Mouse (Mus musculus): ENCODE measurements around the gene Csf2rb. TPM values are rescaled to one million over a fixed set of nuclear protein-coding genes. Genes with fewer than 3 reads are reported as not detected.

Csf2rb gene
- polyA plus RNA-seq, 1 experiment from 2014 or later, result 2.2 TPM

GRCm38 (mm10) chr15:78367811-78368210 lies 42.3 kb downstream of the Csf2rb start:
- H3K27ac ChIP-seq (replicated peaks), result no peak overlapping the region
- 70% methylated on average over 3 of the region's 3 CpGs for WGBS
- no peaks in the 10 kb centered on the region; the same call in 1 of the 2 replicates for H3K4me1 ChIP-seq
- no peak for DNase-seq (ENCODE audit: low spot score)
- H3K9me3 ChIP-seq, result no peaks in the 10 kb centered on the region
- no peaks in the 10 kb centered on the region for H3K36me3 ChIP-seq (replicated peaks)
- peaks cover 28% of the 10 kb centered on the region for H3K27me3 ChIP-seq (replicated peaks; ENCODE audit: low read depth, poor library complexity, severe bottlenecking)
- H3K4me3 ChIP-seq, result no peak overlapping the region

DNA sequence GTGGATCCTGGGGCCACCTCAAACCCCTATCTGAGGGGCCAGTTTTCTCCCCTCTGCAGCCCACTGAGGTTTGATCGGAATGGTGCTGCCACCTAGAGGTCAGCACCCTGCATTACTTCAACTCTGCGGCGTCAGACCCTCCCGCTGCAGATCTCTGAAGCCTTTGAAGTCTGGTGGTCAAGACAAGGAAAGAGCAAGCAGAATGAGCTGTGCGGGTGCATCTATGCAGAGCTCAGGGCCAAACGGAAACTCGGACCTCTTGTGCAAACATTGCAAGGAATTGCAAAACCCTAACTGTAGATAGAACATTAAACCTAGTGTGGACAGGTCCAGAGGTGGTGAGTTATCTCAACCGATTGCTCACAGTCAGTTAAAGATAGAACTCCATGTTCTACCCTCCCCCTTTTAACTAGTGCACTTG lies 43.4 kb downstream of the Csf2rb start:
- WGBS, result 12% methylated on average over 8 of the region's 8 CpGs
- peak; percentile 64 for DNase-seq (ENCODE audit: low spot score)
- no peaks in the 10 kb centered on the region; the same call in 1 of the 2 replicates for H3K4me1 ChIP-seq

GRCm38 (mm10) chr15:78369641-78370040 lies 44.1 kb downstream of the Csf2rb start:
- 70% methylated on average over 1 of the region's 1 CpGs for WGBS

More for the DNA sequence above, 43.4 kb downstream of the Csf2rb start:
- H3K36me3 ChIP-seq (replicated peaks), result no peaks in the 10 kb centered on the region
- peaks cover 28% of the 10 kb centered on the region for H3K27me3 ChIP-seq (replicated peaks; ENCODE audit: low read depth, poor library complexity, severe bottlenecking)
- no peaks in the 10 kb centered on the region for H3K9me3 ChIP-seq
- H3K4me3 ChIP-seq, result no peak overlapping the region
- H3K27ac ChIP-seq (replicated peaks), result no peak overlapping the region

DNA sequence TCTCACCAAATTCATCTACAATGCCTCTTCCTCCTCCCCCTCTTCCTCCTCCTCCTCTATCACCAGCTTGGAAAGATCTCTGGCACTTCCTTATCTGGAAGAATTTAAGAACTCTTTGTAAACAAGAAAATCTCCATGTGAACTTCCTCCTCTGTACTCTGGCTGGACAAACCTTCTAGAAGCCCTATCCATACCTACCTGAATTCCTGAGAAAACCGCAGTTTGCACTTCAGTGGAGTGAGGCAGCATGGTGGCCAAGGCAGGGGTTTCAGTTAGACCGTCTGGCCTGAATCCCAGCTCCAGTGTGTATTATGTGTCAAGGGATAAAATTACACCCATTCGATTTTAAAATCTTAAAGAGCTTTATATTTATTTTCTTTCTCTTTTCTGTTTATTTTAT lies 47.2 kb downstream of the Csf2rb start:
- no peak for DNase-seq (ENCODE audit: low spot score)
- peaks cover 22% of the 10 kb centered on the region for H3K27me3 ChIP-seq (replicated peaks; ENCODE audit: low read depth, poor library complexity, severe bottlenecking)
- 75% methylated on average over 3 of the region's 3 CpGs for WGBS

More at GRCm38 (mm10) chr15:78369641-78370040, 44.1 kb downstream of the Csf2rb start:
- Histone ChIP-seq H3K27me3 (replicated peaks; ENCODE audit: low read depth, poor library complexity, severe bottlenecking) (peaks cover 28% of the 10 kb centered on the region), H3K27ac (replicated peaks) (no peak overlapping the region), H3K36me3 (replicated peaks) (no peaks in the 10 kb centered on the region), H3K9me3 (no peaks in the 10 kb centered on the region), H3K4me1 (peaks cover 4% of the 10 kb centered on the region; the same call in 1 of the 2 replicates), H3K4me3 (no peak overlapping the region)
- DNase-seq (ENCODE audit: low spot score), result no peak

DNA sequence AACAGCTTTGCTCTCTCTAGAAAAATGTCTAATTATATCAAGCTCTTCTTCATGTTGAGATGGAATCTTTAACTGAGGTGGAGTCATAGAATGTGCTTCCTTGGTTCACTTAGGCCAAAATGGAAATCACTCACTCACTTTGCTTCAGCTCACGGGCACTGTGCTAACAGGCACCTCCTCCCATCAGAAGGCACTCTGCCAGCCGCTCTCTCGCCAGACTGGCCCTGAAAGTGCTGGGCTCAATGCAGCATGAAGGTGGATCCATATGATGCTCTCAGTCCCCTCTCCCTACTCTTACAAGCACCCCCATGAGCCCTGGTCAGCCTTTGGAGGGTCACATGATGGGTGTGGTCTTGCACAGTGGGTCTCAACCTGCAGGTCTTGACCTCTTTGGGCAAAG lies 48.7 kb downstream of the Csf2rb start:
- Histone ChIP-seq H3K27ac (replicated peaks) (no peak overlapping the region), H3K4me1 (peaks cover 7% of the 10 kb centered on the region), H3K4me3 (no peak overlapping the region), H3K36me3 (replicated peaks) (no peaks in the 10 kb centered on the region), H3K27me3 (replicated peaks; ENCODE audit: low read depth, poor library complexity, severe bottlenecking) (peaks cover 13% of the 10 kb centered on the region), H3K9me3 (no peaks in the 10 kb centered on the region)
- no peak for DNase-seq (ENCODE audit: low spot score)
- whole genome bisulfite sequencing, result 86% methylated on average over 3 of the region's 3 CpGs

More for the DNA sequence above, 47.2 kb downstream of the Csf2rb start:
- Histone ChIP-seq H3K9me3 (no peaks in the 10 kb centered on the region), H3K36me3 (replicated peaks) (no peaks in the 10 kb centered on the region), H3K4me1 (peaks cover 7% of the 10 kb centered on the region), H3K4me3 (no peak overlapping the region), H3K27ac (replicated peaks) (no peak overlapping the region)

DNA sequence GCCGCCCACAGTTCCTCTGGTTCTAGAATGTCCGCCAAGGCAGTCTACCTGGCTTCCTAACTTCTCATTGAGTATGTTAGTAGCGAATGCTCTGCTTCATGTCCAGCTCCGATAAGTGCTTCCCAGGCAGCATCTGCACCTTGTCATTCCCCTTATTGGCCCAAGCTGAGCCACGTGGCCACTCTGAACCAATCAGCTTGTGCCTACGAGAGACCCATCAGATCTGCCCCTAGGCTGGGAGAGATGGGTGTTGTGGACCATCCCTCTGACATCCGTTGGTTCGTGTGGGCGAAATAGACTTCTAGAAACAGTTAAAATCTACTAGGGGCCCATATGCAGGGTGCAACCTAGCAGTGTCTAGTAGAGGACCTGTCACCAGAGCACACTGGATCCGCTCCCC lies 52.3 kb downstream of the Csf2rb start:
- no peaks in the 10 kb centered on the region for H3K27me3 ChIP-seq (replicated peaks; ENCODE audit: low read depth, poor library complexity, severe bottlenecking)
- no peak overlapping the region for H3K27ac ChIP-seq (replicated peaks)
- no peaks in the 10 kb centered on the region for H3K9me3 ChIP-seq
- H3K4me1 ChIP-seq, result peaks cover 7% of the 10 kb centered on the region
- no peaks in the 10 kb centered on the region for H3K36me3 ChIP-seq (replicated peaks)
- H3K4me3 ChIP-seq, result no peak overlapping the region
- 86% methylated on average over 10 of the region's 10 CpGs for WGBS
- DNase-seq (ENCODE audit: low spot score), result no peak

DNA sequence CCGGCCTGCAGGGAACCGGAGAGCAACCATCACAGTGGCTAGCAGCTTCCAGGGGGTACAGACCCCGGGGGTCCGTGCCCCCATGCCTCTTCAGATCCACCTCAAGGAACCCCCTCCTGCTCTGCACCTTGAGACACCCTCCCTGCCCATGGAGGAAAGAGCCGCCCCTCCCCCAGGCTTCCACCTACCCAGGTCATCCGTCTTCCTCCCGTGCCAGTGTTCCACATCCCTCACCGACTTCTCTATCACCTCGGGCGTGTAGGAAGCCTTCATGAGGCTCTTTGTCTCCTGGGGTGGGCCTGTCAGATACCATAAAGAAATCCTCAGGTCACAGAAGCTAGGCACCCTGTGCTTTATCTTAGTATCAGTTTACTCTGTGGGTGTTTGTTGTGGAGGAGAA lies 53.0 kb downstream of the Csf2rb start:
- Histone ChIP-seq H3K9me3 (no peaks in the 10 kb centered on the region), H3K4me3 (no peak overlapping the region), H3K4me1 (peaks cover 7% of the 10 kb centered on the region), H3K27me3 (replicated peaks; ENCODE audit: low read depth, poor library complexity, severe bottlenecking) (no peaks in the 10 kb centered on the region), H3K36me3 (replicated peaks) (no peaks in the 10 kb centered on the region), H3K27ac (replicated peaks) (no peak overlapping the region)
- WGBS, result 89% methylated on average over 10 of the region's 10 CpGs
- DNase-seq (ENCODE audit: low spot score), result no peak

DNA sequence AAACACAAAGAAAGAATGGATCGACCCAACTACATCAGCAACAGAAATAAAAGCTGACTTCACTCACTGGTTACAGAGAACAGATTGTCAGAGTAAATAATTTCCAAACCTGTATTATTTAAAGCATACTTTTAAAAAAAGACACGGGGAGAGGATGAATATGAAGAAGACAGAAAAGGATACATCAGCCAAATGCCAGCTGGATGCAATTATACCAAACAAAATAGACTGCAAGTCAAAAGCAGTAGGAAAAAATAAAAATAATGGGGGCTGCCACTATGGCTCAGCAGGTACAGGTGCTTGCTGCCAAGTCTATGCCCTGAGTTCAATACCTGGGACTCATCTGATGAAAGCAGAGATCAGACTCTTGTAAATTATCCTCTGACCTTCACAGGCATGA lies 54.7 kb downstream of the Csf2rb start:
- no peak for DNase-seq (ENCODE audit: low spot score)
- H3K9me3 ChIP-seq, result no peaks in the 10 kb centered on the region
- 81% methylated on average over 2 of the region's 2 CpGs for WGBS
- no peaks in the 10 kb centered on the region for H3K27me3 ChIP-seq (replicated peaks; ENCODE audit: low read depth, poor library complexity, severe bottlenecking)
- H3K4me1 ChIP-seq, result no peaks in the 10 kb centered on the region; the same call in 1 of the 2 replicates
- no peaks in the 10 kb centered on the region for H3K36me3 ChIP-seq (replicated peaks)
- no peak overlapping the region for H3K27ac ChIP-seq (replicated peaks)
- H3K4me3 ChIP-seq, result no peak overlapping the region

- 68% methylated on average over 4 of the region's 4 CpGs for WGBS
- DNase-seq (ENCODE audit: low spot score), result no peak
- Histone ChIP-seq H3K4me3 (no peak overlapping the region), H3K27ac (replicated peaks) (no peak overlapping the region), H3K27me3 (replicated peaks; ENCODE audit: low read depth, poor library complexity, severe bottlenecking) (no peaks in the 10 kb centered on the region), H3K36me3 (replicated peaks) (no peaks in the 10 kb centered on the region), H3K4me1 (no peaks in the 10 kb centered on the region; the same call in 1 of the 2 replicates), H3K9me3 (no peaks in the 10 kb centered on the region)
Observed at GRCm38 (mm10) chr15:78380741-78381140, 55.2 kb downstream of the Csf2rb start.

DNA sequence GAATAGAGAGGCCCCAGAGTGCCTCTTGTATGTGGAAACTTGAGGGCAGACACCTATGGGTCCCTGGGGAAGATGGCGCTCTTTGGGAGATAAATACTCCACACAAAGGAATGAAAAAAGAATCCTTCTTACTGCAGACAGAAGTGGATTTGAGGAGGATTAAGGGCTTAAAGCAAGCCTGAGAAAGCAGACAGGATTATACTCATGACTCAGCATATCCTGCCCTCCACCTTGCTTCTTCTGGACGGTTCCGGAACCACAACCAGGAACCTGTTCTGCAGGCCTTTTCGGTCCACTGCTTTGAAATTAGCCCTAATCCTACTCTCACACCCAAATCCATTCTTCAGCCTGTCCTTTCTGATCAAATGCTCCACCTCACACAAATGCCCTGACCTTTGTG lies 56.6 kb downstream of the Csf2rb start:
- Histone ChIP-seq H3K27me3 (replicated peaks; ENCODE audit: low read depth, poor library complexity, severe bottlenecking) (no peaks in the 10 kb centered on the region), H3K4me1 (no peaks in the 10 kb centered on the region; the same call in 1 of the 2 replicates), H3K4me3 (no peak overlapping the region), H3K27ac (replicated peaks) (no peak overlapping the region), H3K9me3 (no peaks in the 10 kb centered on the region), H3K36me3 (replicated peaks) (no peaks in the 10 kb centered on the region)
- no peak for DNase-seq (ENCODE audit: low spot score)
- WGBS, result 83% methylated on average over 4 of the region's 4 CpGs

DNA sequence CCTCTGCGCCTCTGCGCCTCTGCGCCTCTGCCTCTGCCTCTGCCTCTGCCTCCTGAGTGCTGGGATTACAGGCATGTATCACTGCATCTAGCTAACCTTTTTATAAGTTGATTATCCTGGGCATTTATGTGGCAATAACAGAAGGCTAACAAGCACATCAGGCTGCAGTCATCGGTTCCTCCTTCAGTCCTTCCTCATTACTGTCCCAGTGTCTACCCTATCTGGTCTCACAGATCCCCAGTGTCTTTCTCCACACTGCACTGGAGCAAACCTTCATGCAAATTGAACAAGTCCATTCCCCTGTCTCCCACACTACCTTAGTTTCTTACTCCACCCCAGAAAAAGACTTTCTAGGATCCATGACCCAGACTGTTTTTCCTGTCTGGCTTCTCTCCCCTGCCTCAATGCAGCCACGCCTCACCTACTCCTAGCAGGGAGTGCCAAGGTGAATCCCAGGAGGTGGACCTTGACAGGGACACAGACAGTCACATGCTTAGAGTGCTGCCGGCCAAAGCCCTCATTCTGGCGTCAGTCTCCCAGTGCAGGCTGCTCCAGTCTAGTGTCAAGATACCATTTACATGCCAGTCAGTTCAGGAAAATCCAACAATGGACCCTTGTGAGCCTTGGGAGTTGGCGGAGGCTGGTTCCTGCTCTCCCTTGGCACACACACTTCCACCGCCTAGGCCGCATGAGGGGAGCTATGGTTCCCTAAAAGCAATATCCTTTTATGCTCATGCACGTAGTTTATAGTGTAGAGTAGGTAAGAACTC lies 58.1 kb downstream of the Csf2rb start:
- H3K27me3 ChIP-seq (replicated peaks; ENCODE audit: low read depth, poor library complexity, severe bottlenecking), result no peaks in the 10 kb centered on the region
- no peaks in the 10 kb centered on the region for H3K9me3 ChIP-seq
- H3K27ac ChIP-seq (replicated peaks), result no peak overlapping the region
- no peak overlapping the region for H3K4me3 ChIP-seq
- 73% methylated on average over 11 of the region's 11 CpGs for WGBS
- no peaks in the 10 kb centered on the region for H3K36me3 ChIP-seq (replicated peaks)
- no peaks in the 10 kb centered on the region; the same call in 1 of the 2 replicates for H3K4me1 ChIP-seq
- DNase-seq (ENCODE audit: low spot score), result no peak

DNA sequence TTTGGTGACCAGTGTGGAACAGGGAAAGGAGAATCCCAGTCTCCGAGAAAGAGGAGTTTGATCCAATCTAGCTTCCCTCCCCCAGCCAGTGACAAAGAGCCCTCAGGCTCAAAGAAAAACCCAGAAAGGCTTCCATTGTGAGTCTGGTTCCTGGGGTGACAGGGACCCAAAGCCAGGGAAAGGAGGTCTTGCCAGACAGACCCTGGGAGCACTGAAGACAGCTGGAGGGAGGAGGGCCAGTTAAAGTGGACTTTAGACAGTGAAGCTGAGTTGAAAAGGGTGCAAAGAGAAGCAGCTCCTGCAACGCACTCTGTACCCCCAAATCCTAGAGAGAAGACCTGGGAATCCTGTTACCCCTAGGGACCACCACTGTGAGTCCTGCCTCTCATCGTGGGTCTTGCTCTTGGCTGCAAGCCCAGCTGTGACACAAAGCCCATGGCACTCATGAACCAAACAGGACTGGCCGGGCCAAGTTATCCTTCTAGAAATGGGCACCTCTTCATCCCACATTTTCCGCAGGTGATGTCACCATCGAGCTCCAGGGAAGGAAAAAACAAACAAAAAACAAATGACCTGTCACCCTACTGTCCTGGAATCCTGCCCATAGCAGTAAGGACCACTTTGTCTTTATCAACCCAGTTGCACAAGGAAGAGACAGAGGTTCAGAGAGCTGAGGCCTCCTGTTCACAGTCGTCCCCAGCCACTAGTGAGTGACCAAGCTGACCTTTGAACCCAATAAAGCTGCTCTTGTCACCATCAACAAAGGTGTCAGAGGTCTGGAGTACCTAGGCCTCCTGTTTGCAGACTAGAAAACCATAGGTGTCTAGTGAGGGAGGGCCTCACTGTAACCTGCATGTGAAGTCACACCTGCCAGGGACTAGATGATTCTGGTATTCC lies 58.9 kb downstream of the Csf2rb start:
- WGBS, result 73% methylated on average over 7 of the region's 7 CpGs

More for the DNA sequence above, 58.9 kb downstream of the Csf2rb start:
- no peak for DNase-seq (ENCODE audit: low spot score)
- no peak overlapping the region for H3K4me3 ChIP-seq
- no peaks in the 10 kb centered on the region; the same call in 1 of the 2 replicates for H3K4me1 ChIP-seq
- H3K27ac ChIP-seq (replicated peaks), result no peak overlapping the region
- no peaks in the 10 kb centered on the region for H3K9me3 ChIP-seq
- no peaks in the 10 kb centered on the region for H3K36me3 ChIP-seq (replicated peaks)
- no peaks in the 10 kb centered on the region for H3K27me3 ChIP-seq (replicated peaks; ENCODE audit: low read depth, poor library complexity, severe bottlenecking)
